Mouse (Mus musculus): ENCODE results near the gene Ube2f. TPM values are rescaled to one million over a fixed set of nuclear protein-coding genes. Genes with fewer than 3 reads are reported as not detected.

The Ube2f gene
- 216 TPM for polyA plus RNA-seq (2014; fragmentation: Illumina TruSeq; extraction: RNeasy Lipid Tissue Mini Kit (QIAGEN cat#74804); ENCODE audit: low read depth, low replicate concordance)

GRCm38 (mm10) chr1:91249564-91250414 lies at the start of gene Ube2f:
Ube2f (plus strand) TSS chr1:91250304.

GRCm38 (mm10) chr1:91297799-91298744 lies 48.0 kb downstream of the Ube2f start, which contains the start of gene Scly:
Scly (plus strand) TSS chr1:91298338.

GRCm38 (mm10) chr1:91321760-91322438 lies 71.8 kb downstream of the Ube2f start, which contains the start of gene Espnl:
Espnl (plus strand) TSS chr1:91322075.

Other genes starting within 250 kb of the Ube2f start
- gene Rbm44, start 105.2 kb upstream of the Ube2f start, polyA plus RNA-seq (2014; fragmentation: Illumina TruSeq; extraction: RNeasy Lipid Tissue Mini Kit (QIAGEN cat#74804); ENCODE audit: low read depth, low replicate concordance), result 167 TPM
- 0.20 TPM for gene Ramp1, start 70.5 kb upstream of the Ube2f start, polyA plus RNA-seq (2014; fragmentation: Illumina TruSeq; extraction: RNeasy Lipid Tissue Mini Kit (QIAGEN cat#74804); ENCODE audit: low read depth, low replicate concordance)
- 4.8 TPM for gene Scly, start 48.0 kb downstream of the Ube2f start, polyA plus RNA-seq (2014; fragmentation: Illumina TruSeq; extraction: RNeasy Lipid Tissue Mini Kit (QIAGEN cat#74804); ENCODE audit: low read depth, low replicate concordance)
- gene Espnl, start 71.8 kb downstream of the Ube2f start, polyA plus RNA-seq (2014; fragmentation: Illumina TruSeq; extraction: RNeasy Lipid Tissue Mini Kit (QIAGEN cat#74804); ENCODE audit: low read depth, low replicate concordance), result 0.06 TPM
- not detected for gene Klhl30, start 100.7 kb downstream of the Ube2f start, polyA plus RNA-seq (2014; fragmentation: Illumina TruSeq; extraction: RNeasy Lipid Tissue Mini Kit (QIAGEN cat#74804); ENCODE audit: low read depth, low replicate concordance)
- 1.0 TPM for gene Erfe, start 116.1 kb downstream of the Ube2f start, polyA plus RNA-seq (2014; fragmentation: Illumina TruSeq; extraction: RNeasy Lipid Tissue Mini Kit (QIAGEN cat#74804); ENCODE audit: low read depth, low replicate concordance)
- 14.5 TPM for gene Ilkap, start 148.5 kb downstream of the Ube2f start, polyA plus RNA-seq (2014; fragmentation: Illumina TruSeq; extraction: RNeasy Lipid Tissue Mini Kit (QIAGEN cat#74804); ENCODE audit: low read depth, low replicate concordance)
- gene Hes6, start 163.7 kb downstream of the Ube2f start, polyA plus RNA-seq (2014; fragmentation: Illumina TruSeq; extraction: RNeasy Lipid Tissue Mini Kit (QIAGEN cat#74804); ENCODE audit: low read depth, low replicate concordance), result not detected
- 1.3 TPM for gene Per2, start 209.0 kb downstream of the Ube2f start, polyA plus RNA-seq (2014; fragmentation: Illumina TruSeq; extraction: RNeasy Lipid Tissue Mini Kit (QIAGEN cat#74804); ENCODE audit: low read depth, low replicate concordance)
- 13.1 TPM for gene Traf3ip1, start 244.3 kb downstream of the Ube2f start, polyA plus RNA-seq (2014; fragmentation: Illumina TruSeq; extraction: RNeasy Lipid Tissue Mini Kit (QIAGEN cat#74804); ENCODE audit: low read depth, low replicate concordance)